Mouse (Mus musculus) MEL (cell line): ENCODE measurements at regions not wholly inside any gene's neighbourhood (a gene's known extent, or its start where the extent isn't known, plus 50 kb on each side); places are given as distances from the start of the nearest gene placed in this dataset.

Experiments used
- DNase-seq: peaks from one replicate; pipeline ENCODE4 v3.0.0; 2011; ENCODE audit warnings: low read depth, low spot score
- H3K27ac ChIP-seq: 2 replicates; pipeline ENCODE4 v1.5.1; 2012; ENCODE audit warnings: low read depth, mild to moderate bottlenecking, control low read depth, low read length, moderate library complexity; ENCODE audit not compliant: control insufficient read depth
- H3K27me3 ChIP-seq, 2 experiments: fragments of 150-350 bp in 1 of 2; sonication (generic) in 1 of 2; 2 replicates each; pipeline ENCODE4 v1.6.1; 2012; ENCODE audit warnings: low read length in 2 of 2, mild to moderate bottlenecking in 2 of 2, improper control_type of control experiment in 1 of 2, moderate library complexity in 1 of 2; ENCODE audit not compliant: insufficient read depth in 2 of 2, control insufficient read depth in 1 of 2
- H3K36me3 ChIP-seq, 2 experiments: 2 replicates each; pipeline ENCODE4 v1.6.1; 2012 to 2014; ENCODE audit warnings: low read length in 2 of 2, improper control_type of control experiment in 1 of 2, inconsistent platforms in 1 of 2, mild to moderate bottlenecking in 1 of 2; ENCODE audit not compliant: insufficient read depth in 2 of 2, control insufficient read depth in 1 of 2
- H3K4me1 ChIP-seq, 2 experiments: fragments of 150-350 bp in 1 of 2; sonication (generic) in 1 of 2; 2 replicates each; pipeline ENCODE4 v1.6.1; 2012; ENCODE audit warnings: low read length in 2 of 2, improper control_type of control experiment in 1 of 2, mild to moderate bottlenecking in 1 of 2; ENCODE audit not compliant: insufficient read depth in 2 of 2, control insufficient read depth in 1 of 2
- H3K4me3 ChIP-seq, 2 experiments: fragments of 150-350 bp in 1 of 2; sonication (generic) in 1 of 2; 2 replicates each; pipeline ENCODE4 v1.5.1; 2012; ENCODE audit warnings: low read depth in 2 of 2, low read length in 2 of 2, mild to moderate bottlenecking in 2 of 2, moderate library complexity in 2 of 2, control low read depth in 1 of 2, improper control_type of control experiment in 1 of 2; ENCODE audit not compliant: control insufficient read depth in 1 of 2, insufficient read depth in 1 of 2
- H3K79me2 ChIP-seq: 2 replicates; pipeline ENCODE4 v1.6.1; 2012; ENCODE audit warnings: mild to moderate bottlenecking, low read length, moderate library complexity; ENCODE audit not compliant: control insufficient read depth, poor library complexity, insufficient read depth
- H3K9ac ChIP-seq: 2 replicates; pipeline ENCODE4 v1.6.1; 2012; ENCODE audit warnings: low read depth, mild to moderate bottlenecking, control low read depth, low read length, moderate library complexity; ENCODE audit not compliant: control insufficient read depth, poor library complexity, severe bottlenecking
- H3K9me3 ChIP-seq: fragments of 150-350 bp; sonication (generic); replicated peaks from 2 replicates; pipeline ENCODE4 v1.6.1; 2012; ENCODE audit warnings: mild to moderate bottlenecking, low read length, improper control_type of control experiment, moderate library complexity; ENCODE audit not compliant: insufficient read depth
- CHD2 ChIP-seq: IDR thresholded peaks from 2 replicates; pipeline ENCODE4 v1.6.1; 2011; ENCODE audit warnings: low read length, improper control_type of control experiment
- CTCF ChIP-seq, 3 experiments: IDR thresholded peaks in 2 of 3; conservative IDR thresholded peaks in 1 of 3; 2 replicates each; pipeline ENCODE4 v1.5.1; 2011 to 2012; ENCODE audit warnings: low read length in 3 of 3, low read depth in 2 of 3, mild to moderate bottlenecking in 2 of 3, improper control_type of control experiment in 1 of 3, inconsistent platforms in 1 of 3, mixed read lengths in 1 of 3, moderate library complexity in 1 of 3; ENCODE audit not compliant: control insufficient read depth in 1 of 3, insufficient read depth in 1 of 3, poor library complexity in 1 of 3, severe bottlenecking in 1 of 3
- JUND ChIP-seq: IDR thresholded peaks from 2 replicates; pipeline ENCODE4 v1.6.1; 2011; ENCODE audit warnings: low read depth, mild to moderate bottlenecking, improper control_type of control experiment, low read length
- KAT2A ChIP-seq: conservative IDR thresholded peaks from 2 replicates; pipeline ENCODE4 v1.6.1; 2012; ENCODE audit warnings: low read depth, low read length, improper control_type of control experiment, inconsistent platforms
- MEF2A ChIP-seq: IDR thresholded peaks from 2 replicates; pipeline ENCODE4 v1.6.1; 2014; ENCODE audit warnings: low read depth, mild to moderate bottlenecking, inconsistent platforms, low read length, improper control_type of control experiment; ENCODE audit not compliant: poor library complexity, insufficient replicate concordance, severe bottlenecking; ENCODE audit errors: extremely low read depth
- RAD21 ChIP-seq: IDR thresholded peaks from 2 replicates; pipeline ENCODE4 v1.6.1; 2011; ENCODE audit warnings: mild to moderate bottlenecking, low read depth, low read length, improper control_type of control experiment
- RCOR1 ChIP-seq: IDR thresholded peaks from 2 replicates; pipeline ENCODE4 v1.6.1; 2012; ENCODE audit warnings: low read depth, mild to moderate bottlenecking, inconsistent platforms, low read length, improper control_type of control experiment
- TBP ChIP-seq: IDR thresholded peaks from 2 replicates; pipeline ENCODE4 v1.8.0; 2011; ENCODE audit warnings: low read depth, low read length, improper control_type of control experiment
- UBTF ChIP-seq: IDR thresholded peaks from 2 replicates; pipeline ENCODE4 v1.6.1; 2012; ENCODE audit warnings: low read depth, mild to moderate bottlenecking, inconsistent platforms, low read length, improper control_type of control experiment, moderate library complexity, borderline replicate concordance; ENCODE audit not compliant: insufficient read depth
- USF2 ChIP-seq, 2 experiments: IDR thresholded peaks; 2 replicates each; pipeline ENCODE4 v1.6.1; 2011 to 2012; ENCODE audit warnings: improper control_type of control experiment in 2 of 2, low read length in 2 of 2, borderline replicate concordance in 1 of 2, inconsistent platforms in 1 of 2, low read depth in 1 of 2, mild to moderate bottlenecking in 1 of 2; ENCODE audit not compliant: insufficient read depth in 1 of 2
- ZNF384 ChIP-seq: IDR thresholded peaks from 2 replicates; pipeline ENCODE4 v1.6.1; 2012; ENCODE audit warnings: low read depth, mild to moderate bottlenecking, inconsistent platforms, low read length, improper control_type of control experiment

DNA sequence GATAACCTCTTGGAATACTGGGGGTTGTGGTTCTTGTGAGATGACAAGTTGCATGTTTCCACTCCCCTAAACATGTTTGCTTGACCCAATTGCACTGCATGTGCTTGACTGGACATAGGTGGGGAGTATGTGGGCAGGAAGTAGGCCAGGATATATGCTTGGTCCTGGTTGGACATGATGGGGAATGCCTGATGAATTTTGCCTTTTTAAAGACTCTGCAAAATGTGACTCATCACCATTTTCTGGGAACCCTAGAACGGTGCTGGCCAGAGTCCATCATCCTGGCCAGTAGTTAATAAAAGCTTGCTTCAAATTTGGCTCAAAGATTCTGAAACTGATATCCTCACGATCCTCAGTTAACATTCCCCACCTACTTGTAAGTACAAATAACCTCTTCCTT lies 161.5 kb upstream of the Trhde start:
- H3K9ac ChIP-seq, result no peak overlapping the region
- no peaks in the 10 kb centered on the region for H3K27me3 ChIP-seq
- no peaks in the 10 kb centered on the region for H3K36me3 ChIP-seq
- H3K4me1 ChIP-seq, result no peaks in the 10 kb centered on the region
- no peaks in the 10 kb centered on the region for H3K9me3 ChIP-seq
- no peaks in the 10 kb centered on the region for H3K79me2 ChIP-seq
- no peak overlapping the region for H3K4me3 ChIP-seq
- TF ChIP-seq CHD2, result no peak
- TF ChIP-seq, all 39 proteins: peak for 0
- H3K27ac ChIP-seq, result no peak overlapping the region
- DNase-seq, result no peak

- DNase-seq, result no peak
- Histone ChIP-seq H3K4me3 (peak overlapping the region; percentile 24 to 66), H3K9me3 (no peaks in the 10 kb centered on the region), H3K27me3 (no peaks in the 10 kb centered on the region), H3K27ac (no peak overlapping the region), H3K9ac (no peak overlapping the region), H3K4me1 (no peaks in the 10 kb centered on the region), H3K79me2 (no peaks in the 10 kb centered on the region), H3K36me3 (no peaks in the 10 kb centered on the region)
- TF ChIP-seq CHD2 (no peak), KAT2A (no peak), USF2 (IDR thresholded peaks at IDR 0.05; ENCODE audit: borderline replicate concordance in 1 of 2, insufficient read depth in 1 of 2, low read depth in 1 of 2, low read length in 2 of 2) (no peak)
Observed at GRCm38 (mm10) chr10:114957909-114958308, 155.8 kb upstream of the Trhde start.

DNA sequence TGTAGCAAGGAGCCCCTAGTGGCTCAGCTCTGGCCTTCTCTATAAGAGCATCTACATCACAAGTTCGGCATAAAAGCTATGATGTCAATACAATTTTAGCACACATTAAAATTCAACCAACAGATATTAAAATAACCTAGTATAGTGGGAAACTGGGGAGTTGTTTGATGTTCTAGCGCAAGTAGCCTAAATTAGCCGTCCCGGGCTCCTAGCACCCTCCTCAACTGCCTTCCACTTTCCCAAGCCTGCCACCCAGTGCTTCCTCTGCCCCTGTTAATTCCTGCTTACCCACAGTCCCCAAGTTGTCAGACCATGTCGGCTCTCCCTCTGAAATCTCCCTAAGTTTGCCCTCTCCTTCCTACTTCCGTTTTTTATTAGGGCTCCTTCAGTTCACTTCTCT lies 154.2 kb upstream of the Trhde start:
- DNase-seq, result no peak
- TF ChIP-seq RAD21 (no peak), ZNF384 (no peak), KAT2A (no peak), UBTF (no peak), RCOR1 (no peak), MEF2A (no peak), TBP (no peak), CTCF (IDR thresholded peaks at IDR 0.05 in 2 of 3, conservative IDR thresholded peaks at IDR 0.05 in 1 of 3; ENCODE audit: control insufficient read depth in 1 of 3, insufficient read depth in 1 of 3, low read depth in 2 of 3, low read length in 3 of 3, poor library complexity in 1 of 3, severe bottlenecking in 1 of 3) (no peak), JUND (no peak)
- Histone ChIP-seq H3K27me3 (no peaks in the 10 kb centered on the region), H3K79me2 (no peaks in the 10 kb centered on the region), H3K36me3 (no peaks in the 10 kb centered on the region), H3K4me3 (no peak overlapping the region), H3K4me1 (no peaks in the 10 kb centered on the region; a peak in 1 of 4 replicates), H3K27ac (no peak overlapping the region), H3K9ac (no peak overlapping the region), H3K9me3 (no peaks in the 10 kb centered on the region)
